Mouse (Mus musculus): Measurements from ENCODE around the gene Galnt16. TPM values are rescaled to one million over a fixed set of nuclear protein-coding genes. Genes with fewer than 3 reads are reported as not detected.

The Galnt16 gene
- polyA plus RNA-seq, 1 experiment from 2014 or later: 4.8 TPM

DNA sequence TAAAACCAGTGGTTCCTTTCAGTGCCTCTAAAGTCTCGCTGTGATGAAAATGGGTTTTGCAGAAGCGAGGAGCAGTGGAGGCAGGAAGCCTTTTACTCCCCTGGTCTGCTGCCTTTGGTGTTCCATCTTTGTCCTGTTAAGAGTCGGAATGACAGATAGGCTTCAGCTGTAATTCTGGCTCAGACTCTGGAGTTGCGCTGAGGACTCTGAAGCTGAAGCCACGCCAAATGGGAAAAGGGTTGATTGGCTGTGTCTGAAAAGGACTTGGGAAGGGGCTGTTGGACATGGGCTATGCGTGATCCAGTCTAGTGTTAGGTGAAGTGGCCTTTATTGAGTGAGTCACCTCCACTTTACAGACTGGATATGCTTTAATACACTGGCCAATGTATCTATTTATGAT lies 12.6 kb downstream of the Galnt16 start:
- Histone ChIP-seq H3K27me3 (ENCODE audit: insufficient read depth, low read length) (no peaks in the 10 kb centered on the region), H3K36me3 (ENCODE audit: insufficient read depth) (no peaks in the 10 kb centered on the region), H3K27ac (ENCODE audit: low read depth) (no peak overlapping the region), H3K9me3 (ENCODE audit: low read depth, low read length) (no peaks in the 10 kb centered on the region), H3K4me3 (ENCODE audit: low read depth, low read length) (no peak overlapping the region), H3K4me1 (ENCODE audit: insufficient read depth) (no peaks in the 10 kb centered on the region; the same call in 1 of the 2 replicates), H3K4me2 (no peak overlapping the region), H3K9ac (no peak overlapping the region)
- ATAC-seq (ENCODE audit: insufficient read depth) (0 out of 2 replicates have a peak, but pooled peaks have one; percentile 14), DNase-seq (peak; percentile 72)
- no peak for TF ChIP-seq CTCF (IDR thresholded peaks at IDR 0.05; ENCODE audit: low read depth)
- WGBS: 48% methylated on average over 6 of the region's 6 CpGs

DNA sequence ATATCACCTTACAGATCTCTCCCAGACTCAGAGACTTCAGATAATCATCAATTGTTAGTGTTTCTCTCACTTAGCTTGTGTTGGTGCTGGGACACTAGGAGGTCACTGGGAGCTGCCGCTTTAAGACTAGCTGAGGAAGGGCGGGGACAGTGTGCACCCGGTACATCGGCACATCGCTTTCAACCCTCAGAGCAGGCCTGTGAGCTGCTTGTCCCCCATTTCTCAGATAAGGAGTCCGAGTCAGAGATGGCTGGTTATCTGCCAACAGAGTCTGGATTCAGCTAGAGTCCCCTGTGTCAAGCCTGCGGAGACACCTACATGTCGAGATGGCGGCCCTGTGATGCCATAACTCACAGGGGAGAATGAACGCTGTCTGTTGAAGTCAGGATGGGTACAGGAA lies 13.5 kb downstream of the Galnt16 start:
- DNase-seq (no peak), ATAC-seq (ENCODE audit: insufficient read depth) (no peak)
- no peak overlapping the region for H3K4me3 ChIP-seq (ENCODE audit: low read depth, low read length)
- H3K36me3 ChIP-seq (ENCODE audit: insufficient read depth): no peaks in the 10 kb centered on the region
- no peak overlapping the region for H3K27ac ChIP-seq (ENCODE audit: low read depth)
- no peak overlapping the region for H3K9ac ChIP-seq
- 60% methylated on average over 10 of the region's 10 CpGs for WGBS
- H3K9me3 ChIP-seq (ENCODE audit: low read depth, low read length): no peaks in the 10 kb centered on the region
- no peak for TF ChIP-seq CTCF (IDR thresholded peaks at IDR 0.05; ENCODE audit: low read depth)
- no peak overlapping the region for H3K4me2 ChIP-seq
- H3K27me3 ChIP-seq (ENCODE audit: insufficient read depth, low read length): no peaks in the 10 kb centered on the region
- no peaks in the 10 kb centered on the region; the same call in 1 of the 2 replicates for H3K4me1 ChIP-seq (ENCODE audit: insufficient read depth)

GRCm38 (mm10) chr12:80533876-80534275 lies 15.8 kb downstream of the Galnt16 start:
- 79% methylated on average over 2 of the region's 2 CpGs for WGBS
- ATAC-seq (ENCODE audit: insufficient read depth) (no peak), DNase-seq (no peak)

GRCm38 (mm10) chr12:80537313-80537712 lies 19.2 kb downstream of the Galnt16 start:
- ATAC-seq (ENCODE audit: insufficient read depth) (no peak), DNase-seq (no peak)
- WGBS: 84% methylated on average over 2 of the region's 2 CpGs
- no peak overlapping the region for H3K9ac ChIP-seq
- no peaks in the 10 kb centered on the region for H3K4me1 ChIP-seq (ENCODE audit: insufficient read depth)
- H3K4me3 ChIP-seq (ENCODE audit: low read depth, low read length): no peak overlapping the region
- no peak overlapping the region for H3K27ac ChIP-seq (ENCODE audit: low read depth)
- no peak for TF ChIP-seq CTCF (IDR thresholded peaks at IDR 0.05; ENCODE audit: low read depth)
- no peaks in the 10 kb centered on the region for H3K9me3 ChIP-seq (ENCODE audit: low read depth, low read length)
- no peaks in the 10 kb centered on the region for H3K27me3 ChIP-seq (ENCODE audit: insufficient read depth, low read length)
- H3K4me2 ChIP-seq: no peak overlapping the region
- H3K36me3 ChIP-seq (ENCODE audit: insufficient read depth): no peaks in the 10 kb centered on the region

More at GRCm38 (mm10) chr12:80533876-80534275, 15.8 kb downstream of the Galnt16 start:
- Histone ChIP-seq H3K36me3 (ENCODE audit: insufficient read depth) (no peaks in the 10 kb centered on the region), H3K9me3 (ENCODE audit: low read depth, low read length) (no peaks in the 10 kb centered on the region), H3K27ac (ENCODE audit: low read depth) (no peak overlapping the region), H3K27me3 (ENCODE audit: insufficient read depth, low read length) (no peaks in the 10 kb centered on the region), H3K4me1 (ENCODE audit: insufficient read depth) (no peaks in the 10 kb centered on the region; the same call in 1 of the 2 replicates), H3K4me3 (ENCODE audit: low read depth, low read length) (no peak overlapping the region), H3K9ac (no peak overlapping the region), H3K4me2 (no peak overlapping the region)
- TF ChIP-seq CTCF (IDR thresholded peaks at IDR 0.05; ENCODE audit: low read depth): no peak

- no peak overlapping the region for H3K27ac ChIP-seq (ENCODE audit: low read depth)
Observed at GRCm38 (mm10) chr12:80538311-80538710, 20.2 kb downstream of the Galnt16 start.

DNA sequence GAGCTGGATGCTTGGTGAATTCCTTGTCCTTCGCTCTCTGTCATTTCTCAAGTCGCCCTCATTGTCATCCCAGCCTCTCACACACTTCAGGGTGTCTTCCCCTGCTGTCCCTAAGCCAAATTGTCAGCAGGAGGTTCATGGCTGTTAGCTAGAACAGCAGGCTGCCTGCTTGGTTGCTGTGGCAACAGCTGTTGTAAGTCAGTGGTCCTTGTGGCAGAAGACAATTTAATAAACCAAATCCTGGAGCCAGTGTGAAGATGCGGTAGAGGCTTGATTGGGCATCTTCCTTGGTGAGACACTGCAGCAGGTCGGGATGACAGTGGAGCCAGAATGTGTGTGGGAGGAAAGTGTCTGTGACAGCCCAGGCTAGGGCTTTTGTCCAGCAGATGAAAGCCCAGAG lies 27.2 kb downstream of the Galnt16 start:
- 19% methylated on average over 4 of the region's 4 CpGs for WGBS
- peaks cover 3% of the 10 kb centered on the region; the same call in 1 of the 2 replicates for H3K4me1 ChIP-seq (ENCODE audit: insufficient read depth)
- TF ChIP-seq CTCF (IDR thresholded peaks at IDR 0.05; ENCODE audit: low read depth): no peak

More at GRCm38 (mm10) chr12:80538311-80538710, 20.2 kb downstream of the Galnt16 start:
- 26% methylated on average over 6 of the region's 6 CpGs for WGBS
- H3K9me3 ChIP-seq (ENCODE audit: low read depth, low read length): no peaks in the 10 kb centered on the region
- no peak overlapping the region for H3K4me2 ChIP-seq
- no peaks in the 10 kb centered on the region for H3K4me1 ChIP-seq (ENCODE audit: insufficient read depth)
- no peak overlapping the region for H3K4me3 ChIP-seq (ENCODE audit: low read depth, low read length)
- TF ChIP-seq CTCF (IDR thresholded peaks at IDR 0.05; ENCODE audit: low read depth): no peak
- H3K9ac ChIP-seq: no peak overlapping the region
- no peaks in the 10 kb centered on the region for H3K27me3 ChIP-seq (ENCODE audit: insufficient read depth, low read length)
- peak; percentile 67 for DNase-seq
- peak; percentile 44; the same call in 1 of the 2 replicates for ATAC-seq (ENCODE audit: insufficient read depth)
- H3K36me3 ChIP-seq (ENCODE audit: insufficient read depth): no peaks in the 10 kb centered on the region

DNA sequence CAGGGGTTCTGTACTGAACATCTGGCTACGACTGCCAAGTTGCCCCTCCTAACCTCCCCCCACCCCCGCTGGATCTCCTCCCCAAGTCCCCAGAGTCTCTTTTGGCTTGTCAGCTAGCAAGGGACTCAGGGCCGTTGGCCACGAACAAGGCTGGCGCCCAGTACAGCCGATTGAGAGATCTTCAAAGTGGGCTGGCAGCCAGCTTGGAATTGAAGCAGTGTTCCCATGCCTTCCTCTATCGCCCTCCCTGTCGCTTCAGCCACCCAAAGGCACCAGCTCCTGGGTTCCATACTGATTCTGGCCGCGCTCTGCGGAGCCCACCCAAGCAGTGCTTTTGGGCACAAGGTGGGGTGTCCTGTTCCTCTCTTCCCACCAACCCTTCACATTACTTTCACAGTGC lies 31.6 kb downstream of the Galnt16 start:
- ATAC-seq (ENCODE audit: insufficient read depth): no peak
- TF ChIP-seq CTCF (IDR thresholded peaks at IDR 0.05; ENCODE audit: low read depth): no peak

More for the DNA sequence above, 27.2 kb downstream of the Galnt16 start:
- no peaks in the 10 kb centered on the region for H3K9me3 ChIP-seq (ENCODE audit: low read depth, low read length)
- H3K4me3 ChIP-seq (ENCODE audit: low read depth, low read length): no peak overlapping the region
- no peak overlapping the region for H3K9ac ChIP-seq
- H3K4me2 ChIP-seq: no peak overlapping the region
- no peaks in the 10 kb centered on the region for H3K27me3 ChIP-seq (ENCODE audit: insufficient read depth, low read length)
- no peak overlapping the region for H3K27ac ChIP-seq (ENCODE audit: low read depth)
- DNase-seq (peak; percentile 27), ATAC-seq (ENCODE audit: insufficient read depth) (no peak)
- no peaks in the 10 kb centered on the region for H3K36me3 ChIP-seq (ENCODE audit: insufficient read depth)

More for the DNA sequence above, 31.6 kb downstream of the Galnt16 start:
- Histone ChIP-seq H3K4me1 (ENCODE audit: insufficient read depth) (peaks cover 3% of the 10 kb centered on the region; the same call in 1 of the 2 replicates), H3K9ac (no peak overlapping the region), H3K36me3 (ENCODE audit: insufficient read depth) (no peaks in the 10 kb centered on the region), H3K4me2 (no peak overlapping the region), H3K27ac (ENCODE audit: low read depth) (0 out of 2 replicates have a peak overlapping the region, but pooled peaks have one; percentile 27), H3K9me3 (ENCODE audit: low read depth, low read length) (no peaks in the 10 kb centered on the region), H3K27me3 (ENCODE audit: insufficient read depth, low read length) (no peaks in the 10 kb centered on the region), H3K4me3 (ENCODE audit: low read depth, low read length) (no peak overlapping the region)
- peak; percentile 42 for DNase-seq
- 74% methylated on average over 11 of the region's 11 CpGs for WGBS
